Mouse (Mus musculus) forebrain, embryonic 16.5 days (tissue): ENCODE data around the gene Hoxa9. TPM values are rescaled to one million over a fixed set of nuclear protein-coding genes. Genes with fewer than 3 reads are reported as not detected.

Source experiments
- ATAC-seq: fragments of 200-750 bp; cut with Nextera tagmentation; 2 replicates; pipeline ENCODE4 v1.8.0; 2017; ENCODE audit warnings: mild to moderate bottlenecking, moderate library complexity
- H3K27ac ChIP-seq: fragments of 300-500 bp; sonication (generic); 2 replicates; pipeline ENCODE4 v1.5.1; 2014; ENCODE audit warnings: low read length, control low read depth
- H3K27me3 ChIP-seq: fragments of 300-500 bp; sonication (generic); replicated peaks from 2 replicates; pipeline ENCODE4 v1.6.1; 2014; ENCODE audit warnings: low read length; ENCODE audit not compliant: control insufficient read depth, insufficient read depth
- H3K36me3 ChIP-seq: fragments of 300-500 bp; sonication (generic); 2 replicates; pipeline ENCODE4 v1.6.1; 2014; ENCODE audit not compliant: control insufficient read depth, insufficient read depth
- H3K4me1 ChIP-seq: fragments of 300-500 bp; sonication (generic); replicated peaks from 2 replicates; pipeline ENCODE4 v1.6.1; 2014; ENCODE audit warnings: low read length; ENCODE audit not compliant: control insufficient read depth, insufficient read depth
- H3K4me2 ChIP-seq: fragments of 300-500 bp; sonication (generic); 2 replicates; pipeline ENCODE4 v1.6.1; 2014; ENCODE audit warnings: mild to moderate bottlenecking, low read length, control low read depth
- H3K4me3 ChIP-seq: fragments of 300-500 bp; sonication (generic); replicated peaks from 2 replicates; pipeline ENCODE4 v1.5.1; 2014; ENCODE audit warnings: mild to moderate bottlenecking, low read length, control low read depth
- H3K9ac ChIP-seq: fragments of 300-500 bp; sonication (generic); replicated peaks from 2 replicates; pipeline ENCODE4 v1.6.1; 2014; ENCODE audit warnings: low read depth, low read length, control low read depth
- H3K9me3 ChIP-seq: fragments of 300-500 bp; sonication (generic); 2 replicates; pipeline ENCODE4 v1.6.1; 2016; ENCODE audit warnings: low read length; ENCODE audit not compliant: control insufficient read depth
- WGBS: fragments of 180-500 bp; shearing (Covaris S2); extraction: QIAGEN DNeasy Blood & Tissue Kit; methylation state at CpG from one replicate; pipeline ENCODE4 v1.1.7; 2014; 5-methylcytosine and 5-hydroxymethylcytosine counted together
- polyA plus RNA-seq: library from polyadenylated mRNA; unstranded; fragments of >200 nt; fragmentation: Nextera tagmentation; extraction: Ambion mirVana; gene quantifications from 2 replicates; pipeline ENCODE4 v1.2.1, GENCODE M21; 2015

Hoxa9 gene
- polyA plus RNA-seq, 1 experiment from 2014 or later = not detected

DNA sequence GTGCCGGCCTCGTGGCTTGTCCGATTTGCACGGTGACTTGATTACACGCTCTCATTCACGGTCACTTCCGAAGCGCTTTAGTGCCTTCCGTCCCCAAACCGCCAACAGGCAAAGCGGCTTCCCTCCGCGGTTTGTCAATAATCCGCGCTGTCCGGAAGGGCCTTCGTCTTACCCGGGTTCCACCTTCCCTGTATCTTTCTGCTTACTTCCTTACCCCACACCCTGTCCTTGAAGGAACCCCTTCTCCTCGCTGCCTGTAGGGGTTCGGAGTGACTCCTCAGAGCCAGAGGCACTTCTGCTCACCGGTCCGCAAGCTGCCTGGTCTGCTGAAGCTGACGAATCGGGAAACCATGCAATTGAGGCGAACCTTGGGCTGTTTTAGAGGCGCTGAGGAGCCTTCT, 15.5 kb upstream of the Hoxa9 start:
- no peak overlapping the region for H3K9ac ChIP-seq
- under 1% methylated on average over 26 of the region's 26 CpGs for WGBS
- H3K27ac ChIP-seq = no peak overlapping the region
- no peaks in the 10 kb centered on the region for H3K36me3 ChIP-seq
- H3K27me3 ChIP-seq = peaks cover 88% of the 10 kb centered on the region
- no peak for ATAC-seq
- no peak overlapping the region for H3K4me2 ChIP-seq
- H3K9me3 ChIP-seq = no peaks in the 10 kb centered on the region
- no peaks in the 10 kb centered on the region for H3K4me1 ChIP-seq
- H3K4me3 ChIP-seq = no peak overlapping the region

DNA sequence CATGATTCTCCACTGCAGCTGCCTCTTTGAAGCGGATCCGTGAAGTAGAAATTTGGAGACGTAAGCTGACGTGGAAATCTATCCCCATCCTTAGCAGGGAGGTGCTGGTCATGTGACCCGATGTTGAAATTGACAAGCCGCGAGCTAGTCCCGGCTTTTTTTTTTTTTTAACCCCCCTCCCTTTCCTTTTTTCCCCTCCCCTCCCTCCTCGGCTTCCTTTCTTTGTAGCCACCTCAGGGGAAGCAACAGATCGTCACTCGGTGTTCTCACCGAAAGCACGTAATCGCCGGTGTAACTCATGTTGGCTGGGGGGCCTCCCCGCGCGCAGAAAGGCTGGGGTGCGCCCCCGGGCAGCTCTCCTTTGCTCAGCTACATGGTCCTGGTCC, 14.9 kb upstream of the Hoxa9 start, which contains the start of gene Hoxa11:
Hoxa11 (minus strand) TSS at position 54 of the 386 bp plus-strand sequence.
- peaks cover 88% of the 10 kb centered on the region for H3K27me3 ChIP-seq
- no peak for ATAC-seq
- no peak within 1 kb of the TSS for H3K9ac ChIP-seq
- H3K9me3 ChIP-seq = no peaks in the 10 kb centered on the region
- WGBS = 1% methylated on average over 20 of the region's 20 CpGs
- no peak within 1 kb of the TSS for H3K27ac ChIP-seq
- no peak within 1 kb of the TSS for H3K4me3 ChIP-seq
- no peak within 1 kb of the TSS for H3K4me2 ChIP-seq
- H3K4me1 ChIP-seq = no peaks in the 10 kb centered on the region
- no peaks in the 10 kb centered on the region for H3K36me3 ChIP-seq

DNA sequence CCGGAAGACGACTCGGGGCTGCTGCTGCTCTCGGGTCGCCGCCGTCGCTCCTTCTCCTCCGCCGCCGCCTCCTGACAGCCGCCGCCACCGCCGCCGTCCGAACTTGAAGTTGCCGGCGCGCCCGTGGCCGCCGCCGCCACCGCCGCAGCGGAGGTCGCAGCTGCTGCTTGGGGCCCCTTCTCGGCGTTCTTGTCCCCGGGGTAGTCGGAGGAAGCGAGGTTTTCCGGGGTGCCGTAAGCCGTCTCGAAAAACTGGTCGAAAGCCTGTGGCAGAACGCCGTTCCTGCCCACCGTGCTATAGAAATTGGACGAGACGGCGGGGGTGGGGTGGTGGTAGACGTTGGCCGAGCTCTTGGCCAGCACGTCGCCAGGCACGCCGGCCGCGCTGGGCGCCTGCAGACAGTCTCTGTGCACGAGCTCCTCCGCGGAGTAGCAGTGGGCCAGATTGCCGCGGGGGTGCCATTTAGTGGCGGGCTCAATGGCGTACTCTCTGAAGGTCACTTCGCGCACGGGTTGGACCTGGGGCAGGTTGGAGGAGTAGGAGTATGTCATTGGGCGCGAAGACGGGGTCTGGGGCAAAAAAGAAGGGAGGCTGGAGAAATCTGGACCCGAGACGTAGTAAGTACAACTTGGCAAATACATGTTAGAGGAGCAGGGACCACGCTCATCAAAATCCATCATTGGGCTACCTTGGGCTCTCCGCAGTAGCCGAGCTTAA, 14.3 kb upstream of the Hoxa9 start:
- no peaks in the 10 kb centered on the region for H3K36me3 ChIP-seq
- H3K9me3 ChIP-seq = no peaks in the 10 kb centered on the region
- WGBS = 1% methylated on average over 71 of the region's 71 CpGs
- no peak overlapping the region for H3K4me2 ChIP-seq
- no peak for ATAC-seq
- peaks cover 89% of the 10 kb centered on the region for H3K27me3 ChIP-seq
- no peak overlapping the region for H3K9ac ChIP-seq
- no peak overlapping the region for H3K27ac ChIP-seq
- H3K4me3 ChIP-seq = no peak overlapping the region
- no peaks in the 10 kb centered on the region for H3K4me1 ChIP-seq

DNA sequence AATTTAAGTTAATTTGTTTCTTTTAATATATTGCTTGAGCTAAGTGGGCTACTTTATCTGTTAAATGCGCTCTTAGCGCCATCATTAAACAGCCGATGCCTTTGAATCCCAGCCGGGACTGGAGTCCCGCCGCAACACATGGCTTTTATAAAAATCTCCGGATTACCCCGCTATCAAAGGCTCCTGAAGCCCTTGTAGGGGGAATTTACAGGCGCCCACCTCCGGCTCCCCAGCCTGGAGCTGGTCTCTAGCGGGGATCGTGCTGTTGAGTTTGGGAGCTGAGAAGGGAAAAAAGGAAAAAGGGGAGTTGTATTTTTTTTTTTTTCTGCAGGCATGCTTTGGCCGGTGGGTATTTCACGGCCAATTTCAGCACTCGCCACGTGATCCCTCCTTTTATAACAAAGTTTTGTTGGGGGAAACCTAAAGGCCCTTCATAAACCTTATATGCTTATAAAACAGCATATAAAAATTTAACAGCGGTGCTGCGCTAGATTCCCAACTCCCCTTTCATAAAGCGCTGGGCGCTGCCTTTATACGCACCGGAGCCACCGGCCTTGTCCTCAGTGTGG, 13.7 kb upstream of the Hoxa9 start:
- under 1% methylated on average over 23 of the region's 23 CpGs for WGBS
- Histone ChIP-seq H3K9me3 (no peaks in the 10 kb centered on the region), H3K36me3 (no peaks in the 10 kb centered on the region), H3K4me2 (no peak overlapping the region), H3K4me1 (no peaks in the 10 kb centered on the region), H3K9ac (no peak overlapping the region), H3K27me3 (peaks cover 89% of the 10 kb centered on the region), H3K27ac (no peak overlapping the region), H3K4me3 (no peak overlapping the region)
- ATAC-seq = no peak

DNA sequence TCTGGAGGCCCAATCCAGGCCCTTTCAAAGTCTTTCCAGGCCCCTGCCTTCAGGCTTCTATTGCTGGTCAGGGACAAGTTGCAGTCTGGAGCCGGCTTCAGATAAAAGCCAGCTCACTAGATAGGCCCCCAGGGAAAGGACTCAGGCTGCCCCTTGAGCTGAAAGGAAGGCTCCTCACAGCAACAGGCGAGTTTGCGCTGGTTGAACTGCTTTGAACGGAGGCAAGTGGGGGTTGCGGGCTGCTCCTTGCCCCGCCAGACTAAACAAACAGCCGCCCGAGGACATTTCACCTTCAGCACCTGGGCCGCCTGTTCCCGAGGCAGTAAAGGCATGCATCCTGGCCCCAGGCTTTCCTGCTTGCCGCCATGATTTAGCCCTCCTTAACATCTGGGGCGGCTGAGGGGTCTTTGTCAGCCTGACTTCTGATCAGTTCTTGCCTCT, 12.8 kb upstream of the Hoxa9 start:
- no peak for ATAC-seq
- Histone ChIP-seq H3K4me1 (no peaks in the 10 kb centered on the region), H3K9me3 (no peaks in the 10 kb centered on the region), H3K27me3 (peaks cover 89% of the 10 kb centered on the region), H3K4me3 (no peak overlapping the region), H3K4me2 (no peak overlapping the region), H3K9ac (no peak overlapping the region), H3K27ac (no peak overlapping the region), H3K36me3 (no peaks in the 10 kb centered on the region)
- WGBS = under 1% methylated on average over 12 of the region's 12 CpGs

DNA sequence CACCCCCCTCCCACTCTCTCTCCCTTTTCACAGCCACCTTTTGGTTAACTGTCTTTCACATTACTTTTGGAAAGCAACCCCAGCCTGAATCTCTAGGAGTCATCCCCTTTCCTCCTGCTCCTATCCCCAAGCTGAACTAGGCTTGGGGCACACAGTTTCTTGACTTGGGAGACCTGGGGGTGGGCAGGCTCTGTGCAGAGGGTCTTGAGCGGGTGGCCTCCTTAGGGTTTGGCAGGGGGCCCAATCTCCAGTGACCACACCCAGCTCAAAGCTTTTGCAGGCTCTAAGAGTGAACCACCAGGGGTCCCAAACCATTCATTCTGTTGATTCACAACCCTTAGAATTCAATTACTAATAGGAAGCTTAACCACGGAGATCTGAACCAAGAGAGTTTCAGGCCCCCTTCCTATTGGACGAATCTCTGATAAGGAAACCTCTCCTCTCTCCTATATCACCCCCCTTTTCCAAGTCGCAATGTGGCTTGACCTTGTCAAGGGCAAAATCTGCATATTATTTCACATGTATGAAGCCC, 12.0 kb upstream of the Hoxa9 start:
- H3K36me3 ChIP-seq = no peaks in the 10 kb centered on the region
- no peak overlapping the region for H3K27ac ChIP-seq
- 8% methylated on average over 4 of the region's 4 CpGs for WGBS
- H3K9me3 ChIP-seq = no peaks in the 10 kb centered on the region
- H3K9ac ChIP-seq = no peak overlapping the region
- ATAC-seq = no peak
- H3K4me2 ChIP-seq = no peak overlapping the region
- no peak overlapping the region for H3K4me3 ChIP-seq
- peaks cover 85% of the 10 kb centered on the region for H3K27me3 ChIP-seq
- no peaks in the 10 kb centered on the region for H3K4me1 ChIP-seq

DNA sequence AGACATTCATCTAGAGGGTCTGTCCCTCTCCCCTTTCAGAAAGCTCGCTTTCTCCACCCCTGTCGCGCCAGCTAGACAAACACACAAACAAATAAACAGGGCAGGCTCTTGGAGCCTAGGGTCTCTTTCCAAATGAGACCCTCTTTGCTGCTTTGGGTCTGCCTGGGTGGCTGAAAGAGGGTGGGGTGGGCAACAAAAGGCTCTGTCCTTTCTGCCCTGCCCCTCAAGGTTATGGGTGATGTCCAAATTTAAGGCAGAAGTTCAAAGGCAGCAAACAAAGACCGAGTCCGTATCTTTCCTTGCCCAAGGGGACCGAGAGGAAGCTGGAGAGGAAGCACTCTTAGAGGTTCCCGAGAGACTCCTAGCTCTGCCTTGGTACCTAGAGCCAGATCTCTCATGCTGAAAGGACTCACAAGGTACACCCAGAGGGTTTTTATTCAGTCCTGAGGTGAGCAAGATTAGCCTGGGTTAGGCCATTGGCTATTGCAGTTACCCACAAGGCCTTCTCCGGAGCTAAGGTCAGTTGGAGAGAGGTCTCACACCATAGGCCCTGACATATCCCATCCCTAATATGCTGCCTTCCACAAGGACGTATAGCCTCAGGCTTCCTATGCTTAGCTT, 10.2 kb upstream of the Hoxa9 start:
- Histone ChIP-seq H3K9me3 (no peaks in the 10 kb centered on the region), H3K36me3 (no peaks in the 10 kb centered on the region), H3K4me3 (no peak overlapping the region), H3K4me2 (no peak overlapping the region), H3K27me3 (peaks cover 89% of the 10 kb centered on the region), H3K4me1 (no peaks in the 10 kb centered on the region), H3K27ac (no peak overlapping the region), H3K9ac (no peak overlapping the region)
- ATAC-seq = no peak
- WGBS = 6% methylated on average over 9 of the region's 9 CpGs

DNA sequence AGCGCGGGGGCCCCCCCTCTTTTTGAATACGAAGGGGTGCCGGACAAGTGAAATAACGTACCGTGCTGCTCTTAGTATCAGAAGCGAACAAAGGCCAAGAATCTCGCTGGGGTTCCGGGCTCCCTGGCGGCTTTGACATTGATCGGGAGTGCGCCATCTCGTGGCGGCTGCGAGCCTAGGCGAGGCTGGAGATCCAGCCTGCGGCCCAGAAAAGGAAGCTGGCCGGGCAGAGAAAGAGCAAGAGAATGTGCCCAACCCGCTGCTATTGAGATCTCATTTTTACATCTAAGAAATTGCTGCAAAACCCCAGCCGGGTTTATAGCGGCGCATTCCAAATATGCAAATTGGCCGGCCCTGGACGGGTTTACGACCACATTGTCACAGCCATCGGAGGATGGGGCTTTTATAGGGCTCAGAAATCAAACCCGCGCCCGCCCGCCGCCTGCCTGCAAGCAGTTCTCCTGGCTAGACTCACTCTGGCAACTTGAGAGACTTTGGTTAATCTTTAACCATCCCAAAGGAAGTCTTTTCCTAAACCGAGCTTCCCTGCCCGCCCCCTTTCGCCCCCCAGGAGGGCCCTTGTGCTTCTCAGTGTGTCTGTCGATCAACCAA, 9.6 kb upstream of the Hoxa9 start, which contains the start of gene Hoxa10:
Hoxa10 (minus strand) TSS at position 466 of the 612 bp plus-strand sequence.
- Histone ChIP-seq H3K4me2 (no peak within 1 kb of the TSS), H3K4me1 (no peaks in the 10 kb centered on the region), H3K9ac (no peak within 1 kb of the TSS), H3K36me3 (no peaks in the 10 kb centered on the region), H3K9me3 (no peaks in the 10 kb centered on the region), H3K4me3 (no peak within 1 kb of the TSS), H3K27ac (no peak within 1 kb of the TSS), H3K27me3 (peaks cover 89% of the 10 kb centered on the region)
- 2% methylated on average over 35 of the region's 35 CpGs for WGBS
- no peak for ATAC-seq
